Comparison of ENCODE assay signal across 31 mouse cellular contexts in the genomic region with DNA sequence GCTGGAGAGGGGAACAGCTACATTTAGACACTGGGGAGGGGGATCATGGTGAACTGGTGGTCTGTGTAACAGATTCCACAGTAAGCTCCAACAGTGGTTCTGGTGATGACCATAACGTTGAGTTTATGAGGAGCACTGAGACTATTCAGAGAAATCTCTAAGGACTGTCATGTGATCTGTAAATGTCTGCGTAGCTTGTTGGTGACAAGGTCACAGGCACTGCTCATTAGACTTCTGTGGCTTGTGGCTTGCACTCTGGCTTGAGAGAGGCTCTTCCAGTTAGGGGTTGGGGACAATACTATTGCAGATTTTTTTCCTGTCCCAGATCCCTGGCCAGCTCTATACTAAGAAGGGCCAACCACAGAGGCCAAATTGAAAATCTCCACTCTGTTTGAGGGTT. TPM values are rescaled to one million over a fixed set of nuclear protein-coding genes. Genes with fewer than 3 reads are reported as not detected.
"Had no signal": no experiment of that assay in that cellular context is flagged by ENCODE, and none has a peak within 500 bp of the region (broad histone marks: within the 10 kb centered on the region; RNA-seq: fewer than 3 reads in every experiment).

No protein-coding gene starts in this region.

- H3K4me3 ChIP-seq: gastrocnemius, adult 2 months; heart, adult 2 months; heart, embryonic 13.5 days; heart, embryonic 15.5 days; hindbrain, embryonic 13.5 days; intestine, embryonic 15.5 days; layer of hippocampus, adult 2 months; limb, embryonic 13.5 days; limb, embryonic 15.5 days; liver, embryonic 12.5 days had no signal

- DNase-seq: gastrocnemius, adult 2 months; gastrocnemius, postnatal 10 days; gastrocnemius, postnatal 25 days; heart, adult 11 months; heart, adult 2 months; heart, postnatal 14 days; heart, postnatal 36 days; kidney, adult 18-20 months; kidney, adult 8-10 months; kidney, postnatal 10 days; kidney, postnatal 25 days; kidney, postnatal 4 days; layer of hippocampus, postnatal 36 days; left cerebral cortex, postnatal 4 days had no signal

- H3K9me3 ChIP-seq: heart, embryonic 13.5 days; heart, embryonic 15.5 days; hindbrain, embryonic 13.5 days; intestine, embryonic 15.5 days; limb, embryonic 13.5 days; limb, embryonic 15.5 days; liver, embryonic 12.5 days had no signal

- H3K4me2 ChIP-seq: heart, embryonic 11.5 days; heart, embryonic 13.5 days; heart, embryonic 15.5 days; hindbrain, embryonic 13.5 days; intestine, embryonic 15.5 days; limb, embryonic 13.5 days; limb, embryonic 15.5 days; liver, embryonic 12.5 days had no signal

- ATAC-seq: hindbrain, embryonic 16.5 days; inflammation-experienced regulatory T-cells, adult 6 months; intestine, postnatal 0 days; liver, embryonic 12.5 days had no signal

- H3K36me3 ChIP-seq: heart, embryonic 13.5 days; heart, embryonic 15.5 days; hindbrain, embryonic 13.5 days; intestine, embryonic 15.5 days; limb, embryonic 13.5 days; limb, embryonic 15.5 days; liver, embryonic 12.5 days had no signal

- H3K9ac ChIP-seq: heart, embryonic 13.5 days; heart, embryonic 15.5 days; hindbrain, embryonic 13.5 days; intestine, embryonic 15.5 days; limb, embryonic 13.5 days; limb, embryonic 15.5 days; liver, embryonic 12.5 days had no signal

- H3K27ac ChIP-seq: gastrocnemius, adult 2 months; heart, adult 2 months; heart, embryonic 13.5 days; heart, embryonic 15.5 days; hindbrain, embryonic 13.5 days; intestine, embryonic 15.5 days; layer of hippocampus, adult 2 months; limb, embryonic 13.5 days; limb, embryonic 15.5 days; liver, embryonic 12.5 days had no signal

RNA-seq across cellular contexts. Expression of a gene that starts 39.2 kb away (rescaled TPM):
- total RNA-seq: layer of hippocampus, adult 2 months; layer of hippocampus, postnatal 10 days; layer of hippocampus, postnatal 36 days; left cerebral cortex, postnatal 10 days; left cerebral cortex, postnatal 25 days had no signal
- polyA plus RNA-seq: heart, embryonic 11.5 days; hindbrain, embryonic 16.5 days; kidney, embryonic 14.5 days; kidney, embryonic 16.5 days had no signal
